Mouse (Mus musculus) heart, postnatal 36 days (tissue): ENCODE measurements around the gene P2rx3. TPM values are rescaled to one million over a fixed set of nuclear protein-coding genes. Genes with fewer than 3 reads are reported as not detected.
A peak's percentile ranks its signal among the peaks of the same experiment; 100 is the strongest.

Source experiments
- DNase-seq, 2 experiments: peaks; one replicate each; pipeline ENCODE4 v3.0.0; 2021 to 2022
- intact Hi-C: fragments of 180-260 bp; cut with DNase I; formaldehyde crosslinking; loops from one replicate; pipeline ENCODE4 v1.15.1; 2025
- total RNA-seq, 2 experiments: library from RNA; stranded (reverse); gene quantifications; 2 replicates each; pipeline ENCODE4 v1.2.3; 2021

P2rx3 gene
- total RNA-seq, 2 experiments from 2014 or later: 0.31 to 0.60 TPM

DNA sequence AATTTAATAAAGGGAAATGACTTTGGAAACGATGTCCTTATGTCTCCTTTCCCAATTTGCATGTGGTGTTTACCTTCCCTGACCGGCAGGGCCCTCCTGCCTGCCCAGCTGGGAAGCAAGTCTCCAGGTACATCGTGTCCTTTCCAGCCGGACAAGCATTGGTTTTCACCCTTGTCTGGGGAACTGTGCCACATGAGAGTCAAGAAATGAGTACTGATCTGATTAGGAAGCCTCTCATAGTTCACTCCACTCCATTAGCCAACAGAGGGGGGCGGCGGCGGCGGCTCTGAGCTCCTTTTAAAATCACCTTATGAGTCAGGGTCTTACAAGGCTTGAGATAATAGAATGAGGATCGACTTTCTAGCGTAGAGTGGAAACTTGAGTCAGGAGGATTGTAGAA, 9.8 kb upstream of the P2rx3 start:
- intact Hi-C loops: loop anchor here (1.0 to 10.0 kb wide), 2 partner anchors 10 to 332 kb away; partner anchors contain the start of genes P2rx3, Ssrp1 and Zdhhc5
- no peak for DNase-seq

DNA sequence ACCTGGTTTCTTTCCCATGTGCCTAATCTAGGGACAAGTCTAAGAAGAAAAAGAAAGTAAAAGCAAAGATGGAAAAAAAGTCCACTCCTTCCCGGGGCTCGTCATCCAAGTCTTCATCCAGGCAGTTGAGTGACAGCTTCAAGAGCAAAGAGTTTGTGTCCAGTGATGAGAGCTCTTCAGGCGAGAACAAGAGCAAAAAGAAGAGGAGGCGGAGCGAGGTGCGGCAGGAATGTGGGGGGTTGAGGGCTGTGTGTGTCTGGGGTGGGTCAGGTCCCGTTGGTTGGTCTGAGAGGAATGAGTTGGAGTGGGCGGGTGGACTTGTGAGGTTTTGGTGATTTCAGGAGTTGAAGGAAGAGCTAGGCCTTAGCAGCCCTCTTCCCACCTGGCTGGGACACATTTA, 9.0 kb upstream of the P2rx3 start:
- DNase-seq: no peak
- intact Hi-C loops: loop anchor here (10.0 kb wide), 1 partner anchor 331 kb away; the partner anchor contains the start of gene Zdhhc5

DNA sequence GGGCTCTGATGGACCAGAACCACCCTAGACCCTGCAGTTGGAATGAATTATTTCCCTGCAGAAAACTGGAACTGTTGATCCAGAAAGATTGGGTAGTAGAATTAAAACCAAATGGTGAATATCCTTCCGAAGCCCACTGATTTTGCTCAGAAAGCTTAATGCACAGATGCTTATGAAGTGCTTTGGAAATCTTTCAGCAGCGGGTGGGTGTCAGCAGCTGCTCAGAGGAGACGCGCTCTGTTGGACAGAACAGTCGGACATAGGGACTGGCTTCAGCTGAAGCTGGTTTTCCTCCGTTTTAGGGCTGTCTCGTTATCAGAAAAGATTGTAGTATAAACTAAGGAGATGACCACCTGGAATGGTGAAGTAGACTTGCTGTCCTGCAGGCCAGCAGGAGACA, 6.4 kb upstream of the P2rx3 start:
- no peak for DNase-seq
- intact Hi-C loops: loop anchor here (10.0 kb wide), 1 partner anchor 329 kb away; the partner anchor contains the start of gene Zdhhc5

GRCm38 (mm10) chr2:85038336-85038735, 1.1 kb upstream of the P2rx3 start:
- intact Hi-C loops: no loop called here
- no peak for DNase-seq

GRCm38 (mm10) chr2:85036507-85037046, 685 bp downstream of the P2rx3 start:
- no peak for DNase-seq
- intact Hi-C loops: loop anchor here (1.0 kb wide), 1 partner anchor 11 kb away; no protein-coding TSS in a partner anchor

- no peak for DNase-seq
- intact Hi-C loops: no loop called here
These were observed 3.1 kb downstream of the P2rx3 start for GRCm38 (mm10) chr2:85034169-85034568.

GRCm38 (mm10) chr2:85033121-85033520, 4.1 kb downstream of the P2rx3 start:
- DNase-seq: no peak
- intact Hi-C loops: no loop called here

- DNase-seq: no peak
- intact Hi-C loops: no loop called here
These were observed 6.3 kb downstream of the P2rx3 start for GRCm38 (mm10) chr2:85030989-85031388.

GRCm38 (mm10) chr2:85029897-85030296, 7.4 kb downstream of the P2rx3 start:
- no peak for DNase-seq
- intact Hi-C loops: no loop called here

GRCm38 (mm10) chr2:85027281-85027680, 10.0 kb downstream of the P2rx3 start:
- DNase-seq: no peak
- intact Hi-C loops: no loop called here

DNA sequence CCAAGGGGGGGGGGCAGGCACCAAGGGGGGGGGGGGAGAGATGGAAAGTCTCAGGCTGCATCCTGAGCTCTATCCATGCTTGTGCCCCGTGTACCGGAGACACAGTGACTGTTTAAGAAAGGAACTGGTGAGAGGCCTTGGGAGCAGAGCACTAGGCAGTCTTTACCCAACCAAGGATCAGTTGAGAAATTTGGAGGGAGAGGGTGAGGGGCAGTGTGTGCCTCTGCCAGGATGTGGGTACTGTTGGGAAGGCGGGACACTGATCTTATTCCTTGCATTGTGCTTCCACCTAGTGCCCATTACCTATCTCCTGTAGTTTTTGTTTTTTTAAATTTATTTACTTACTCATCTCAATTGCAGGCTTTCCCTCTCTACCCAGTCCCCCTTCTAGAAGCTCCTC, 11.1 kb downstream of the P2rx3 start:
- intact Hi-C loops: no loop called here
- no peak for DNase-seq

DNA sequence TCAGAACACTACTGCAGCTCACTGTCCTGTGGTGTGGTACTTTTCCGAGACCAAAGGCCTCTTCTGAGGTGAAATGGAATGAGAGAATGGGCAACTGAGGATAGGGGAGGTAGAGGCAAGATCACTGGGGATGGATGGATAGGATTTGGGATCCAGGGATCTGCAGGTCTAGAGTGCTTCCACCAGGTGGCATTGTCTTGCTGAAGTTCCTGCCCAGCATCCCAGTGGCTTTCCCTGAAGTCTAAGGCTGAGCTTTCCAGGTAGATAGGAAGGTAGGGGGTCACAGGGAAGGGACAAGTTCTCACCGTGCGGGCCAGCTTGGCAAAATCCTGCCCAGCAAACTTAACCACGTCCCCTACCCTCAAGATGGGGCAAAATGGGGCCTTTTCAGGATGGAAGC, 15.2 kb downstream of the P2rx3 start:
- DNase-seq: no peak
- intact Hi-C loops: loop anchor here (2.0 to 5.0 kb wide), 2 partner anchors 225 to 540 kb away; no protein-coding TSS in a partner anchor

DNA sequence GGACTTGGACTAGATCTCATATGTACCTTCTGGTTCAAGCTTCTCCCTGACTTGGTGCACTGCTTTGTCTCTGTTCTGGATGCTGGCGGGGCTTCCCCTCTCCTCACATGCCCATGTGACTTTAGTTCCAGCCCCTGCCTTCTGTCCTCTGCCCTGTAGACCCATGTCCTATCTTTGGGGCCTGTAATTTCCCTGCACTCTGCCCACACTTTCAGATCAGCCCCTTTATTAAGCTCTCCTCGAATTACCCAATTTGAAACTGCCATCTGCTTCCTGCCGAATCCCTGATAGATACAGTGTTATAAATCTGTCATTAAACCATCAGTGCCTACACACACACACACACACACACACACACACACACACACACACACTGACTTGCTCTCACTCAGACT, 22.7 kb downstream of the P2rx3 start:
- DNase-seq: no peak
- intact Hi-C loops: no loop called here

- no peak for DNase-seq
- intact Hi-C loops: no loop called here
These were observed 23.3 kb downstream of the P2rx3 start for GRCm38 (mm10) chr2:85013826-85014587.

DNA sequence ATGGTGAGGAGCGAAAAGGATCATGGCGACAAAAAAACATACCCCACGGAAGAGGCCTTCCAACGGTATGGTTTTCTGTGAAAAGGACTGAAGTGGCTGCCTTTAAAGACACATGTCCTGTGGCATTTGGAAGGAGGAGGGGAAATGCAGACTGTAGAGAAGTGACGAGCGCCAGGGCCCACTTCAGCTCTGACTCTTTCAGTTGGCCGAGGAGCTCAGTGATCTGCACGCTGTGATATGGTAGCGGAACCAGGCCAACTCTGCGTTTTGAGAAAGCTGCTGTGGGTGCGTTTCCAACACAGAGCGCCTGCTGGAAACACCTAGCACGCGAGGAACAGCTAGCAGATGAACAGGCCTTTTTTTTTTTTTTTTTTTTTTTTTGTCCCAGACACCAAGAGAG, 24.6 kb downstream of the P2rx3 start:
- intact Hi-C loops: no loop called here
- no peak for DNase-seq

DNA sequence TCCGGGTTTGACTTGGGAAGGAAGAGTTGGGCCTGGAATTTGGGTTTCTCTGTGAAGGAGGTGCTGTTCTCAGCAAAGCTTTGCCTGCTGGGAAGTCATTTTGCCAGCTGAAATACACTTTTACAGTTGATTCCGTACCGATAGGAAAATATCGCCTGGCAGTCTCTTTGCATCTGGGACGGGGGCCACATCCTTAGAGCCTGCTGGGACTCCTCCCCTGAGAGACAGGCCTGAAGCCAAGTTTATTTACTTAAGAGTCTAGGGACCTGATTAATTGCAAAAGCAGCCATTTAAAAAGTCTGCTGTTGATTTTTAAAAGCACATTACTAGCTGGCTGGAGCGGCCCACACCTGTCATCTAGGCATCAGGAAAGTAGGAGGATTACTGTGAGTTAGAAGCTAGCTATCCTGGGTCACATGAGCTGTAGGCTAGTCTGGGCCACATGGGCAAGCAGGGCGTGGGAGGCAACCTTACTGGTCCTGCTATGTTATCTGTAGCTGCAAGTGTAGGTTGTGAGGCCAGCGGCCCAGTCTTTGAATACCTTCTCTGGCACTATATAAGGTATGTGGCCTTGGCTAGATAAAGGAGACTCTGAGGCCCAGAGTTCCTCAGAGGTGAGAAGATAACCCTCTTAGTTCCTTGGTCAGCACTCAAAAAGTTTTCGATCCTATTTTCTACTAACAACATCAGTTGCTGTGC, 25.2 kb downstream of the P2rx3 start:
- peak; percentile 11 for DNase-seq
- intact Hi-C loops: no loop called here

GRCm38 (mm10) chr2:85009212-85009611, 28.1 kb downstream of the P2rx3 start:
- no peak for DNase-seq
- intact Hi-C loops: loop anchor here (5.0 kb wide), 1 partner anchor 177 kb away; no protein-coding TSS in a partner anchor

GRCm38 (mm10) chr2:85007729-85008128, 29.5 kb downstream of the P2rx3 start:
- intact Hi-C loops: loop anchor here (1.0 to 5.0 kb wide), 4 partner anchors 51 to 175 kb away; partner anchors contain the start of gene Rtn4rl2
- peak in 1 of 2 experiments; percentile 18 for DNase-seq

GRCm38 (mm10) chr2:85006600-85006999, 30.7 kb downstream of the P2rx3 start:
- DNase-seq: no peak
- intact Hi-C loops: loop anchor here (2.0 to 5.0 kb wide), 2 partner anchors 138 to 174 kb away; no protein-coding TSS in a partner anchor

DNA sequence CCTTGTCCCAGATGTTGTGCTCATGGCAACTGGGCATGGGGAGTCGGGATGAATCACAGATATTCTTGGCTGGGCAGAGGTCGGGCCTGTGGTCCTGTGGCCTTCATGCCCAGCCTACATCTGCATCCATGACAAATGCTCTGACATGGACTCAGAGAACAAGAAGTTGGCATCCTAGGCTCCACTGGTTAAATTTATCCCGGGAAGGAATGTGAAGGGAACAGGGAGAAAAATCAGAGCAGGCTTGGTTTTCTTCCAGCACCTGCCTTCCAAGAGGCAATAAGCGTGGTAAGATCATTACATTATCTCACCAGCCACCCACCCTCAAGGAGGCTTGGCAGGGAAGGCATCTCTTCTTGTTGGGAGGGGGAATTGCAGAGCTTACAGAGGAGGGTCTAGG, 32.9 kb downstream of the P2rx3 start:
- intact Hi-C loops: no loop called here

GRCm38 (mm10) chr2:85002575-85002974, 34.7 kb downstream of the P2rx3 start:
- intact Hi-C loops: no loop called here
- no peak for DNase-seq

More for the DNA sequence above, 32.9 kb downstream of the P2rx3 start:
- DNase-seq: no peak
